Mouse (Mus musculus) spleen, adult 2 months (tissue): ENCODE data around the gene Urah. TPM values are rescaled to one million over a fixed set of nuclear protein-coding genes. Genes with fewer than 3 reads are reported as not detected.

ENCODE experiments used
- DNase-seq, 2 experiments: peaks; one replicate each; pipeline versions ENCODE4 v3.0.0 to v3.0.0-alpha.2; 2012 to 2021; ENCODE audit warnings: low spot score in 2 of 2, low read depth in 1 of 2
- H3K27ac ChIP-seq: fragments of 200-500 bp; 2 replicates; pipeline ENCODE4 v1.5.1; 2012; ENCODE audit warnings: low read length, inconsistent platforms; ENCODE audit not compliant: insufficient read depth
- H3K27me3 ChIP-seq: fragments of 200-500 bp; 2 replicates; pipeline ENCODE4 v1.6.1; 2012; ENCODE audit warnings: mild to moderate bottlenecking, moderate library complexity, low read length, inconsistent platforms; ENCODE audit not compliant: control insufficient read depth, insufficient read depth
- H3K36me3 ChIP-seq: fragments of 200-500 bp; 2 replicates; pipeline ENCODE4 v1.6.1; 2012; ENCODE audit warnings: mild to moderate bottlenecking, low read length, inconsistent platforms; ENCODE audit not compliant: control insufficient read depth, insufficient read depth
- H3K4me1 ChIP-seq: fragments of 200-500 bp; 2 replicates; pipeline ENCODE4 v1.6.1; 2011; ENCODE audit warnings: inconsistent platforms; ENCODE audit not compliant: control insufficient read depth, insufficient read depth, insufficient read length
- H3K4me3 ChIP-seq: fragments of 200-500 bp; 2 replicates; pipeline ENCODE4 v1.5.1; 2011; ENCODE audit warnings: mild to moderate bottlenecking, inconsistent platforms; ENCODE audit not compliant: insufficient read depth, insufficient read length; ENCODE audit errors: extremely low read depth
- CTCF ChIP-seq: fragments of 200-500 bp; IDR thresholded peaks from 2 replicates; pipeline ENCODE4 v1.5.1; 2011; ENCODE audit warnings: mild to moderate bottlenecking, inconsistent platforms; ENCODE audit not compliant: insufficient read depth, insufficient read length, insufficient replicate concordance; ENCODE audit errors: extremely low read depth
- POLR2A ChIP-seq: fragments of 200-500 bp; IDR thresholded peaks from 2 replicates; pipeline ENCODE4 v1.6.1; 2011; ENCODE audit warnings: low read depth, low read length, inconsistent platforms
- WGBS: fragments of 180-500 bp; shearing (Covaris S2); methylation state at CpG from one replicate; pipeline ENCODE4 v1.1.7; 2018; 5-methylcytosine and 5-hydroxymethylcytosine counted together
- polyA plus RNA-seq: library from polyadenylated mRNA; depleted of rRNA; stranded (reverse); fragments of >200 nt; gene quantifications from 2 replicates; pipeline ENCODE4 v1.2.3, GENCODE M21; 2012

Urah gene
- polyA plus RNA-seq, 1 experiment = 1.1 TPM

DNA sequence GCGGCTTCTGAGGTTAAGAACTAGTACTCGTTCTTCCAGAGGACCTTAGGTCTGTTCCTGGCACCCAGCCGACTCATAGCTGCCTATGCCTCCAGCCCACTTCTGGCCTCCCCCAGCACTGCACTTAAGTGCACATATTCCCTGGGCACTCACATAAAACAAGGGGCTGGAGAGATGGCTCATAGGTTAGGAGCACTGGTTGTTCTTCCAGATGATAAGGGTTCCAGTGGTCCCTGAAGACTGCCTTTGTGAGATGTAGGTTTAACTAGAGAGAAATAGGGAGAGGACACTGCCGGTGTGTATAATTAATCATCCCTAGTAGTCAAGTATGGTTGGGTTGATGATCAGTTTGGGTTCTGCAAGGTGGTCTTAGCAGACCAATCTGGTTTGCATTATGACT lies 12.1 kb upstream of the Urah start:
- Histone ChIP-seq H3K4me3 (no peak overlapping the region), H3K36me3 (no peaks in the 10 kb centered on the region), H3K27me3 (peaks cover 2% of the 10 kb centered on the region; the same call in 1 of the 2 replicates), H3K27ac (no peak overlapping the region), H3K4me1 (no peaks in the 10 kb centered on the region; the same call in 1 of the 2 replicates)
- DNase-seq = no peak
- TF ChIP-seq POLR2A = no peak
- no peak for TF ChIP-seq CTCF
- WGBS = 94% methylated on average over 4 of the region's 4 CpGs

GRCm38 (mm10) chr7:140828171-140828881 lies 6.5 kb upstream of the Urah start:
- DNase-seq = no peak
- H3K4me3 ChIP-seq = no peak overlapping the region
- no peaks in the 10 kb centered on the region for H3K4me1 ChIP-seq
- H3K36me3 ChIP-seq = no peaks in the 10 kb centered on the region
- whole genome bisulfite sequencing = 31% methylated on average over 8 of the region's 8 CpGs
- TF ChIP-seq POLR2A (no peak), CTCF (no peak)
- H3K27me3 ChIP-seq = no peaks in the 10 kb centered on the region
- H3K27ac ChIP-seq = no peak overlapping the region

DNA sequence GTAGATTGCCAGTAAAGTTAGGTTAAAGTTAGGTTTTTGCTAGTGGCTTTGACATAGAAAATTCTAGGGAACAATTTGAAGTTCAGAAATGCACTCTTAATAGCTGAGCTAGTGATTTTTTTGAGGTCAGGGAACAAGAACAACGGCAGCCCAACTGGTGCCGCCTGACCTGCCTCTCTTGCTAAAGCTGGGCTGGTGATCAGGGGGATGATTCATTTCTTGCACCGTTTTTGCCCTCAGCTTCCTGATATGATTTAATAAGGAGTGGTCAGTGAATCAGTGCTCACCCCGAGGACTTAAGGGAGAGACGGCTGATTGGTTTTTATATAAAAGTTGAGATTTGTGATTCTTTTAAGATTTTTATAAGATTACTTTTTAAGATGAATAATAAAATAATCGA lies 3.4 kb upstream of the Urah start:
- Histone ChIP-seq H3K27ac (no peak overlapping the region), H3K4me1 (no peaks in the 10 kb centered on the region), H3K36me3 (no peaks in the 10 kb centered on the region), H3K27me3 (no peaks in the 10 kb centered on the region), H3K4me3 (no peak overlapping the region)
- no peak for DNase-seq
- 55% methylated on average over 6 of the region's 6 CpGs for WGBS
- TF ChIP-seq CTCF = no peak
- TF ChIP-seq POLR2A = no peak

GRCm38 (mm10) chr7:140833341-140833740 lies 1.5 kb upstream of the Urah start:
- DNase-seq = no peak
- H3K27ac ChIP-seq = no peak overlapping the region
- no peaks in the 10 kb centered on the region for H3K4me1 ChIP-seq
- no peak overlapping the region for H3K4me3 ChIP-seq
- H3K36me3 ChIP-seq = no peaks in the 10 kb centered on the region
- WGBS = 85% methylated on average over 4 of the region's 4 CpGs
- H3K27me3 ChIP-seq = no peaks in the 10 kb centered on the region
- TF ChIP-seq POLR2A (no peak), CTCF (no peak)

GRCm38 (mm10) chr7:140835758-140836087 lies 905 bp downstream of the Urah start:
- H3K4me3 ChIP-seq = no peak overlapping the region
- no peaks in the 10 kb centered on the region for H3K36me3 ChIP-seq
- no peak for DNase-seq
- TF ChIP-seq CTCF (no peak), POLR2A (no peak)
- no peaks in the 10 kb centered on the region for H3K27me3 ChIP-seq
- 92% methylated on average over 2 of the region's 2 CpGs for WGBS
- H3K27ac ChIP-seq = no peak overlapping the region
- H3K4me1 ChIP-seq = no peaks in the 10 kb centered on the region

GRCm38 (mm10) chr7:140836243-140837115 lies 1.7 kb downstream of the Urah start:
- H3K27ac ChIP-seq = no peak overlapping the region
- TF ChIP-seq CTCF = no peak
- WGBS = 88% methylated on average over 9 of the region's 9 CpGs
- no peaks in the 10 kb centered on the region for H3K27me3 ChIP-seq
- DNase-seq = no peak
- no peaks in the 10 kb centered on the region for H3K36me3 ChIP-seq
- no peaks in the 10 kb centered on the region for H3K4me1 ChIP-seq
- no peak overlapping the region for H3K4me3 ChIP-seq

GRCm38 (mm10) chr7:140839556-140839955 lies 4.7 kb downstream of the Urah start:
- H3K36me3 ChIP-seq = no peaks in the 10 kb centered on the region
- 67% methylated on average over 5 of the region's 5 CpGs for WGBS
- no peak overlapping the region for H3K4me3 ChIP-seq
- peak in 1 of 2 experiments; percentile 0 for DNase-seq
- no peaks in the 10 kb centered on the region for H3K4me1 ChIP-seq
- H3K27ac ChIP-seq = no peak overlapping the region
- H3K27me3 ChIP-seq = no peaks in the 10 kb centered on the region
- TF ChIP-seq POLR2A (no peak), CTCF (no peak)
